ENCODE assay signal across 18 mouse cellular contexts in genomic region chr6:16636108-16636507, GRCm38 (mm10).
A peak's percentile ranks its signal among the peaks of the same experiment; 100 is the strongest.
DNase-seq lines count a peak whose midpoint lies in the region; ATAC-seq and TF ChIP-seq lines count a peak whose summit lies in the region.
"Had no signal": no experiment of that assay in that cellular context is flagged by ENCODE, and none has a peak within 500 bp of the region (broad histone marks: within the 10 kb centered on the region; RNA-seq: fewer than 3 reads in every experiment).

No protein-coding gene starts in this region.

- no peak for TF ChIP-seq POLR2A in brain, embryonic 14.5 days (IDR thresholded peaks at IDR 0.05; ENCODE audit: borderline replicate concordance, extremely low read depth, insufficient read depth, insufficient read length, poor library complexity, severe bottlenecking)

- H3K36me3 ChIP-seq in hindbrain, embryonic 10.5 days = no peaks in the 10 kb centered on the region
- H3K36me3 ChIP-seq in hindbrain, postnatal 0 days (ENCODE audit: insufficient read depth, low read length) = no peaks in the 10 kb centered on the region
- no peaks in the 10 kb centered on the region for H3K36me3 ChIP-seq in embryonic facial prominence, embryonic 10.5 days (replicated peaks)
- no peaks in the 10 kb centered on the region for H3K36me3 ChIP-seq in midbrain, embryonic 13.5 days
- H3K36me3 ChIP-seq in liver, postnatal 0 days (replicated peaks; ENCODE audit: insufficient read depth, low read length) = no peaks in the 10 kb centered on the region
- H3K36me3 ChIP-seq: embryonic facial prominence, embryonic 15.5 days had no signal

- H3K4me1 ChIP-seq in hindbrain, embryonic 10.5 days (replicated peaks) = peaks cover 5% of the 10 kb centered on the region; the same call in 1 of the 2 replicates
- no peaks in the 10 kb centered on the region for H3K4me1 ChIP-seq in hindbrain, postnatal 0 days (ENCODE audit: insufficient read depth, low read length)
- peaks cover 7% of the 10 kb centered on the region; the same call in 1 of the 2 replicates for H3K4me1 ChIP-seq in embryonic facial prominence, embryonic 10.5 days
- H3K4me1 ChIP-seq in midbrain, embryonic 13.5 days (replicated peaks) = no peaks in the 10 kb centered on the region; the same call in 1 of the 2 replicates
- H3K4me1 ChIP-seq in liver, postnatal 0 days (ENCODE audit: insufficient read depth) = no peaks in the 10 kb centered on the region
- H3K4me1 ChIP-seq: embryonic facial prominence, embryonic 15.5 days had no signal

- TF ChIP-seq CTCF in hindbrain, postnatal 0 days (IDR thresholded peaks at IDR 0.05; ENCODE audit: low read depth) = no peak
- no peak for TF ChIP-seq CTCF in brain, embryonic 14.5 days (IDR thresholded peaks at IDR 0.05; ENCODE audit: borderline replicate concordance, extremely low read depth, insufficient read depth, insufficient read length)
- TF ChIP-seq CTCF in liver, postnatal 0 days (IDR thresholded peaks at IDR 0.05; ENCODE audit: low read depth) = no peak

- DNase-seq in hindbrain, embryonic 10.5 days (ENCODE audit: low spot score) = peak; percentile 10
- DNase-seq in hindbrain, postnatal 0 days (ENCODE audit: low spot score) = no peak
- peak; percentile 72 for DNase-seq in brain, embryonic 14.5 days (ENCODE audit: low read depth)
- DNase-seq in embryonic facial prominence, embryonic 10.5 days (ENCODE audit: low spot score) = peak; percentile 48
- DNase-seq in lung, postnatal 36 days = no peak
- no peak for DNase-seq in liver, postnatal 0 days
- DNase-seq in urinary bladder, postnatal 4 days (ENCODE audit: low spot score in 2 of 2) = no peak
- DNase-seq: cerebellum, postnatal 10 days; heart, adult 11 months; heart, postnatal 4 days; kidney, postnatal 10 days; left cerebral cortex, postnatal 4 days; lung, embryonic 14.5 days; right cerebral cortex, postnatal 14 days had no signal

- no peak overlapping the region for H3K4me2 ChIP-seq in hindbrain, postnatal 0 days (ENCODE audit: low read depth, low read length)
- no peak overlapping the region for H3K4me2 ChIP-seq in midbrain, embryonic 13.5 days (replicated peaks)
- no peak overlapping the region for H3K4me2 ChIP-seq in liver, postnatal 0 days (ENCODE audit: low read depth, low read length)
- H3K4me2 ChIP-seq: embryonic facial prominence, embryonic 15.5 days; liver, embryonic 11.5 days; lung, embryonic 14.5 days had no signal

- no peak for TF ChIP-seq EP300 in liver, postnatal 0 days (IDR thresholded peaks at IDR 0.05; ENCODE audit: low read depth)

- H3K9ac ChIP-seq in hindbrain, postnatal 0 days (replicated peaks; ENCODE audit: low read length) = no peak overlapping the region
- no peak overlapping the region for H3K9ac ChIP-seq in midbrain, embryonic 13.5 days (replicated peaks)
- no peak overlapping the region for H3K9ac ChIP-seq in liver, postnatal 0 days (replicated peaks)
- H3K9ac ChIP-seq: embryonic facial prominence, embryonic 15.5 days; lung, embryonic 14.5 days had no signal

- no peak for ATAC-seq in hindbrain, postnatal 0 days
- peak; percentile 83 for ATAC-seq in midbrain, embryonic 13.5 days
- ATAC-seq in liver, postnatal 0 days = no peak
- ATAC-seq: intestine, embryonic 16.5 days had no signal

- no peak overlapping the region for H3K27ac ChIP-seq in hindbrain, embryonic 10.5 days
- H3K27ac ChIP-seq in hindbrain, postnatal 0 days = no peak overlapping the region
- H3K27ac ChIP-seq in embryonic facial prominence, embryonic 10.5 days (replicated peaks) = no peak overlapping the region
- H3K27ac ChIP-seq in midbrain, embryonic 13.5 days = no peak overlapping the region
- no peak overlapping the region for H3K27ac ChIP-seq in liver, postnatal 0 days (ENCODE audit: low read depth)
- H3K27ac ChIP-seq: embryonic facial prominence, embryonic 15.5 days had no signal

- WGBS in hindbrain, embryonic 10.5 days = 39% methylated on average over 2 of the region's 2 CpGs
- WGBS in hindbrain, postnatal 0 days = 28% methylated on average over 2 of the region's 2 CpGs
- 28% methylated on average over 2 of the region's 2 CpGs for WGBS in embryonic facial prominence, embryonic 10.5 days
- WGBS in midbrain, embryonic 13.5 days = 14% methylated on average over 2 of the region's 2 CpGs
- WGBS in liver, postnatal 0 days (ENCODE audit: insufficient replicate concordance) = 88% methylated on average over 2 of the region's 2 CpGs

- H3K27me3 ChIP-seq in hindbrain, embryonic 10.5 days (ENCODE audit: insufficient read depth, poor library complexity, severe bottlenecking) = no peaks in the 10 kb centered on the region
- H3K27me3 ChIP-seq in hindbrain, postnatal 0 days (ENCODE audit: insufficient read depth, low read length) = no peaks in the 10 kb centered on the region
- no peaks in the 10 kb centered on the region for H3K27me3 ChIP-seq in embryonic facial prominence, embryonic 10.5 days (replicated peaks; ENCODE audit: low read depth, poor library complexity, severe bottlenecking)
- H3K27me3 ChIP-seq in midbrain, embryonic 13.5 days = no peaks in the 10 kb centered on the region
- H3K27me3 ChIP-seq in liver, postnatal 0 days (ENCODE audit: insufficient read depth, low read length) = no peaks in the 10 kb centered on the region
- H3K27me3 ChIP-seq: embryonic facial prominence, embryonic 15.5 days had no signal

- no peak overlapping the region for H3K4me3 ChIP-seq in hindbrain, embryonic 10.5 days
- no peak overlapping the region for H3K4me3 ChIP-seq in hindbrain, postnatal 0 days (ENCODE audit: low read length)
- H3K4me3 ChIP-seq in embryonic facial prominence, embryonic 10.5 days = no peak overlapping the region
- H3K4me3 ChIP-seq in midbrain, embryonic 13.5 days (replicated peaks) = no peak overlapping the region
- H3K4me3 ChIP-seq in liver, postnatal 0 days (ENCODE audit: low read depth, low read length) = no peak overlapping the region
- H3K4me3 ChIP-seq: embryonic facial prominence, embryonic 15.5 days had no signal

- no peaks in the 10 kb centered on the region for H3K9me3 ChIP-seq in hindbrain, embryonic 10.5 days
- H3K9me3 ChIP-seq in hindbrain, postnatal 0 days (ENCODE audit: low read length) = no peaks in the 10 kb centered on the region
- no peaks in the 10 kb centered on the region for H3K9me3 ChIP-seq in embryonic facial prominence, embryonic 10.5 days
- H3K9me3 ChIP-seq in midbrain, embryonic 13.5 days = no peaks in the 10 kb centered on the region
- H3K9me3 ChIP-seq in liver, postnatal 0 days (ENCODE audit: low read length) = no peaks in the 10 kb centered on the region
- H3K9me3 ChIP-seq: embryonic facial prominence, embryonic 15.5 days had no signal

Comparison
In these comparisons a context has a peak if more than half of its experiments do, and no peak if none do; other contexts are left out.
1. DNase-seq: peak in hindbrain, embryonic 10.5 days (single experiment), brain, embryonic 14.5 days (single experiment) and embryonic facial prominence, embryonic 10.5 days (single experiment); none in hindbrain, postnatal 0 days (single experiment), lung, postnatal 36 days (single experiment), liver, postnatal 0 days (single experiment) and urinary bladder, postnatal 4 days (0 of 2).